Mouse (Mus musculus) layer of hippocampus, adult 9-11 months (tissue): ENCODE results near the gene Itm2b.

Experiments
- DNase-seq: peaks from one replicate; pipeline ENCODE4 v3.0.0; 2022

Itm2b gene

DNA sequence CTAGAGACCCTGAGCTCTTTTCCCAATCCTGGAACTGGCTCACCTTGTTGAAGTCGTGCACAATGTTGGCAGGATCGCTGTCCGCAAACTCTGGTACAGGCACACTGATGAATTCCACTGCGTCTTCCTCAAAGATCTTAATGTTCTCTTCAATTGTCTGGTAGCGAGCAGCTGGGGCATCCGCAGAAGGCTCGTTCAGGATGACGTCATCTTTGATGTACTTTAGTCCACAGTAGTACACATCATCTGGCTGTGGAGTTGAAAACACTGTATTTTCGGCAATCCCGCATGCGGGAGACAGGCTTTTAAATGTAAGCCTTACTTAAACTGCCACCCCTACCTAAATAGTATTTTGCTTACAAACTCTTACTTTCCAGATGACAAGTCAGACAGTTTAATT is 18.8 kb downstream of the Itm2b start:
- DNase-seq = peak; percentile 52

- DNase-seq = no peak
Measured at GRCm38 (mm10) chr14:73363782-73364181, 21.3 kb downstream of the Itm2b start.

DNA sequence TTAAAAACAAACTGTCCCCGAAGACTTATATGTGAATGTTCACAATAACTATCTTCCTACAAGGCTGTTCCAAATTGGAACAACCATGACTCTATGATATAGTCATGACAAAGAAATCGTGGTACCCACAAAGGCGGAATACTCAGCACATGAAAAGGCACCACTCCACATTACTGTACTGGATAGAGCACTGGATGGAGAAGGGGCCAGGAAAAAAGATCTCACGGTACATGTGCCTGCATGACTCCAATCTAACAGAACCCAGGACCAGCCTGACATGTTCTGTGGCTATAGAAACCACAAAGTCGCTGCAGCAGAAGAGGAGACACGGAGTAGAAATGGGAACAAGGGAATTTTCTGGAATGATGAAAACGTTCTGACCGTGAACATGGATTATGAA is 30.4 kb downstream of the Itm2b start:
- no peak for DNase-seq

GRCm38 (mm10) chr14:73351118-73351517 is 34.0 kb downstream of the Itm2b start:
- DNase-seq = no peak

DNA sequence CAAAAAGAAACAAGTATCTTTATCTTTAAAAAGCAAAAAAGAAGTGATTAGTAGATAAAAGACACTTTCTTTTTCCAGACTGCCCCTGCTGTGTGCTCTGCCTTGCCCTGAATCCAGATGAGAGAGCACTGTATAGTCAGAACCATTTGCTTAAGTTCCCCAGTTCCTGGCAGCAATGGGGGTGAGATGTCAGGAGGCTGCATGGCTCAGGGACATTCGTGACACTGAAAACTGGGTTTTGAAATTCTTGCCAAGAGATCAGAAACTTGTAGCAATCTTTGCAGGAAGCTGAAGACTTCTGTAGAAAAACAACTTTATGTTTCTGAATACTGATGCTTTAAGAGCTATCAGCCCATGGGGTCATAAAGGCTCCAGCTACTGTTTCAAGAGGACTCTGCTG is 35.1 kb downstream of the Itm2b start:
- DNase-seq = no peak

- no peak for DNase-seq
Measured at GRCm38 (mm10) chr14:73349061-73349670, 35.9 kb downstream of the Itm2b start.

GRCm38 (mm10) chr14:73347302-73347701 is 37.8 kb downstream of the Itm2b start:
- no peak for DNase-seq

GRCm38 (mm10) chr14:73345614-73346013 is 39.5 kb downstream of the Itm2b start:
- DNase-seq = no peak

GRCm38 (mm10) chr14:73340051-73340755 is 44.9 kb downstream of the Itm2b start:
- no peak for DNase-seq

- no peak for DNase-seq
Measured at GRCm38 (mm10) chr14:73339615-73340014, 45.5 kb downstream of the Itm2b start.

GRCm38 (mm10) chr14:73336316-73337080 is 48.6 kb downstream of the Itm2b start:
- no peak for DNase-seq

- no peak for DNase-seq
Measured at GRCm38 (mm10) chr14:73334926-73335805, 49.9 kb downstream of the Itm2b start.

GRCm38 (mm10) chr14:73333880-73334279 is 51.2 kb downstream of the Itm2b start:
- DNase-seq = no peak

GRCm38 (mm10) chr14:73331386-73331785 is 53.7 kb downstream of the Itm2b start:
- no peak for DNase-seq

- DNase-seq = no peak
Measured at GRCm38 (mm10) chr14:73329871-73330270, 55.2 kb downstream of the Itm2b start.

DNA sequence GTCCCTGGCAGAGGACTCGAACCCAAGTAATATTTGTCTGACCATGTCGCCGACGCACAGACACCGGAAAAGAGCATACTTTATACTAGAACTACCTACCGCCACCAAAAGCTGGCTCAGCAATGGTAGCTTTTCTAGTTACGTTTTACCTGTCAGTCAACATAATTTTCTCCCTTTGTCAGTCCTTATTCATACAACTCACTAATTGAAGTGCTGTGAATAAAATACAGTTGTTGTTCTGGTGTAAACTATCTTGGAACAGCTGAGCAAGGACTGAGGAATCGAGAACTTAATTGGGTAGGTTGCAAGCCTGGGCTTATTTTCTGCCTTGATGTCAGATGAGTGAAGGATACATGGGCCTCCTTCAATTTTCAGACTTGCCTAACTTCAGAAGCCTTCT is 58.6 kb downstream of the Itm2b start:
- DNase-seq = no peak

- peak; percentile 68 for DNase-seq
Measured at GRCm38 (mm10) chr14:73325456-73326381, 59.4 kb downstream of the Itm2b start, which contains the start of gene Rb1. Gene Rb1, minus strand, starts transcription at chr14:73325822.

DNA sequence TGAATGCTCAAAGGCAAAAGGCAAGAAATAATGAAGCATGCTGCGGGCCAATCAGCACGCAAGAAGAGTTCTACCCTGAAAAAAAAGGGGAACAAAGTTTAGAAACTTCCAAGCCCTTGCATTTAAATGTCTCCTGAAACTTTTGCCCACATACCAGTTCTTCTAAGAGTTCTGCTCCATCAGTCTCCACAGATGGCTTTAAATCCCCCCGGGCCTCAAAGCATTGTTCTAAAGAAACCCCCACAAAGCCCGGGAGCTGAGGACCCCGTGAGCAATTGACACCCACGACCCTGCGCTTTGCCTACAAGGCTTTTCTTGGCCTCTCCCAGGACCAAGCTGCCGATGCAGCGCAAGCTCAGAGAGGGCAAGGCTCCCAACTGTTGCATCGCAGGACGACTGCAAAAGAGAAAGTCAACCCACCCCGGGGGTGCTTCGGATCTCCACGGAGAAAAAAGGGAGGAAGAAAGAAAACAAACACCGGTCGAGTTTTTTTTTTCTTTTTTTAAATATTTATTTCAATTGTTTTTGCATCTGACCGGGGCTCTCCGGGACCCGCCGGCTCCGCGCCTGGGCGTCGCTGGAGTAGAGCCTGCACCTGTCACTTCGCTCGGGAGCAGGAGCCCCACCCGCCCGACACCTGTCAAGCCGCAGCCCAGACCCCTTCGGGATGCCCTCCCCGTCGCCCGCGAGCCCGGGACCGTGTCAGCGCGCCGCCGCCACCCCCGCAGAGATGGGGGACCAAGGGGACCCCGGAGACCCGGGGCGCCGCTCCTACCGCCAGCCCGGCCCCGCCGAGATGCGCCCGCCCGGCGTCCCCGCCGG is 60.2 kb downstream of the Itm2b start:
- DNase-seq = no peak

DNA sequence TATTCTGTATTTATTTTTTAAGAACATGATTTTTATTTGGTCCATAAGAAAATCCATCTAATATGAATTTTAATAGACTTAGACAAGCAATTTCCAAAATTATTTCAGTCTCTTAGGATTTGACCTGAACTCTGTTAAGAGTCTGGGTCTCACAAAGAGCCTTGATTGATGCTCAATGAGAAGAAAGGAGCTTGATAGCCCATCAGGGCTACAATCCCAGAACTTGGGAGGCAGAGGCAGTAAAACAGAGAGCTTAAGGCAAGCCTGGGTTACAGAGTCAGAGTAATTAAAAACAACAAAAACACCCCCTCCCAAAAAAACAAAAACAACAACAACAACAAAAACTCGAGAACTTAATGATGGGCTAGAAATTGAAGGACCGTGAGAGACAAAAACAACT is 61.1 kb downstream of the Itm2b start:
- DNase-seq = no peak

- DNase-seq = no peak
Measured at GRCm38 (mm10) chr14:73322142-73322541, 62.9 kb downstream of the Itm2b start.

- no peak for DNase-seq
Measured at GRCm38 (mm10) chr14:73316933-73317332, 68.2 kb downstream of the Itm2b start.
